Mouse (Mus musculus): Measurements from ENCODE around the gene Elovl5.

The Elovl5 gene

DNA sequence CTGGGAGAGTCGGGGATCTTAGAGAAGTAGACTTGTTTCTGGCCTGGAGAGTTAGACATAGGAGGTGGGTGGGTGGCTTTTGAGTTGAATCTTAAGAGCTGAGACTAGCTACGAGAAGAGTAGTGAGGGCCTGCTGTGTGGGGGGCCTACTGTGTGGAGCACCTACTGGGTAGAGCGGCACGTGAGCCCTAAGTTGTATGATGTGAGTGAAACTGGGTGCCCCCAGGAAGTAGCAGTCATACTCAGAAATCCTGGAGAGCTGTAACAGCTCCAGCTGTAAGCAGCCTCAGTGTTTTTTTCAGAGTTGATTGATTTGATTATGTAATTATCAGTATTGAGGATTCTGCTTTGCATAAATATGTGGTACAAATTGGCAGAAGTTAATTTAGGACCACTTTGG is 11.6 kb downstream of the Elovl5 start:
- DNase-seq (ENCODE audit: low read depth), result no peak

- no peak for DNase-seq (ENCODE audit: low read depth)
These were observed 12.1 kb downstream of the Elovl5 start for GRCm38 (mm10) chr9:77929296-77929695.

DNA sequence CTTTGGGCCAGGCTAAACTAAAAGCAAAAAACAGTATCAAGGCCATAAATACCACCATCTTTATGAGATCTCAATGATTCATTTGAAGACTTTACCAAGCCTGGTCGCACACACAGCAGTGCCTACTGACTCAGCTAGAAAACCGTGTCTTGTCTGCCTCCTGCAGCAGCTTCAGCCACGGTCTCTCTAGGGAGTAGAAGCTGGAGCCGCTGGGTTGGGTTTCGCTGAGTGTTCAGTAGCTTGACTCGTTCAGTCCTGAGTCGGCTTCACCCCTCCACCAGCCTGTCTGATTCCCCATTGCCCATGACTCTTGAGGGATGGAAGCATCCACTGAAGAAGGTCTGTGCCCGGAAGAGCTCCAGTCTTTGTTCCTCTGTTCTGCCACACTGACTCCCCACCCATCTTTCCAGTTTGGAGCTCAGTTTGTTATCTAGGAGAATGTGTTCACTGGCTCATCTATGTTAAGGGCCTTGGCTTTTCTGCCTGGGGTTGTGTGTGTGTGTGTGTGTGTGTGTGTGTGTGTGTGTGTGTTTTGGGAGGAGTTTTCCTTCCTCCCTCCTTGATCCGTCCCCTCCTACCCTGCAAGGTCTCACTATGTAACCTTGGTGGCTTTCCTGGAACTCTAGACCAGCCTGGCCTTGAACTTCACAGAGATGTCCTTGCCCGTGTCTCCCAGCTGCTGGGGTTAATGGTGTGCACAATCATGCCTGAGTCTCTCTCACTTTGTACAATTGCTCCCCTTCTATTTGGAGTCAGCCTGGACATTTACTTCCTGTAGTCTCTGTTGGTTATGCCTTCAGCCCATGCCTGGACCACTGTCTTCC is 13.1 kb downstream of the Elovl5 start:
- peak; percentile 37 for DNase-seq (ENCODE audit: low read depth)

- peak; percentile 75 for DNase-seq (ENCODE audit: low read depth)
These were observed 13.7 kb downstream of the Elovl5 start for GRCm38 (mm10) chr9:77930860-77931184.

DNA sequence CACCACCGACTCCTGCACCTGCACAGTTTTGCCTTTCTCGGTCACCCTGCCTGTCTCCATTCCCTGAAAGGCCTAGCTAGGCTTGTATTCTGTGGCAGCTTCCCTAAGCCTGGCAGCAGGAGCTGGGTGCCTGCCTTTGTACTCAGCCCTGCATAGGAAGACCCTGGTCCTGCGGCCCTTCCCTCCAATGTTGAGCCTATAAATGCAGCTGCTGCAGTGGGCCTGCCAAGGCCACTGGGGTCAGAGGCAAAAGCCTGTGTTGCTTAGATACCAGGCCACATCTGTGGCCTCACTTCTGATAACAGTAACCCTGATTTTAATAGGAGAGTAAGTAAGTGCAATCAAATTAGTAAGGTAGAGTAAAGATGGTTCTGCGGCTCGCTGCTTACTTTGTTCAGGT is 14.6 kb downstream of the Elovl5 start:
- DNase-seq (ENCODE audit: low read depth), result no peak

DNA sequence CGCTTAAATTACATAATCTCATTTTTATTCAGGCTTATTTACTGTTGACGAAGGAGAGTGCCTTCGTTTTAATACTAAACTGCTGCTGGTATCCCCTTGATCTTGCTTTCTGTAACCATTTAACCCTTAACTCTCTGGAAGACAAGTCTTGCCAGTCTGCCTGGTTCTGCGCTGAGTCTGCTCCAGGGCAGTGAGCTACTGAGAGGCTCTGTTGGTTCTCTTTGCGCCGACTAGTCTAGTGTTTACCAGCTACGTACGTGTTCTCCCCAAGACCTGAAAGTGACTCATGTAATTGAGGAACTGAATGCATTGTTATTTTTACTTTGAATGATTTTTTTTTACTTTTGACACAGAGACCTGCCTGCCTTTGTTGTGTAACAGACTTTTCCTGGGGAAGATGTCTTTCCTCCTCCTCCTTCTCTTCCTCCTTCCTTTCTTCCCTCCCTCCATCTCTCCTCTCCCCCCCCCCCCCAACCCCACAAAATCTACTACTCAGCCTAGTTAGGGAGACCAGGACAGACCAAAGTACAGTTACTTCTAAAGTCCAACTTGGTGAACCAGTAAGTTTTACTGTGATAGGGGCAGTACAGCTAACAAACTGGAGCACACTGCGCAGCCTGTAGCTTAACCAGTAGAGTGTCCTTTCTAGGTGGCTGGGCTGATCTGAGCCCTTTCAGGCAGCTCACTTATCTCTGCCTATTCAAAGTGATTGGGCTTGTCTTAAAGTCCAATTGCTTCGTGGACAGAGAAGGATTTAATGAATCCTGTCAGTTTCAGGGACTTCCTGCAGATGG is 18.9 kb downstream of the Elovl5 start:
- DNase-seq (ENCODE audit: low read depth), result peak; percentile 67

DNA sequence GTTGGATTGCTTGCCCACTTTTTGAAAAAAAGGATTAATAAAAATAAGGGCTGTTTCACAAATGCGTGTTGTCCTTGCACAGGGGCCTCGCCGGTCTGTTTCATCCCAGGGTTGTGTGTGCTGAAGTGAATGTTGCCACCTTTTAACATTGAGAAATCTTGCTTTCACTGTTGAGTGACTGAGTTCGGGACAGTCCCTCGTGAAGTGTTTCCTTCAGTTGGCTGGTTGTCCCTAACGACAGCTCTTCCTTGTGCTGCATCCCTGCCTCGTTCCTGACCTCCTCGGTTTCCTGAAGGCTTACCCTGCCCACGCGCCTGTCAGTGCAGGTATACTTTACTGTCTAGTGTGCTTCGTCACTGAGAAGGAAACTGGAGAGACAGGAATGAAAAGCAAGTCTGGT is 20.7 kb downstream of the Elovl5 start:
- no peak for DNase-seq (ENCODE audit: low read depth)

GRCm38 (mm10) chr9:77938761-77939553 is 21.8 kb downstream of the Elovl5 start:
- no peak for DNase-seq (ENCODE audit: low read depth)

GRCm38 (mm10) chr9:77939554-77939920 is 22.4 kb downstream of the Elovl5 start:
- DNase-seq (ENCODE audit: low read depth), result no peak

- no peak for DNase-seq (ENCODE audit: low read depth)
These were observed 23.9 kb downstream of the Elovl5 start for GRCm38 (mm10) chr9:77941058-77941457.

- no peak for DNase-seq (ENCODE audit: low read depth)
These were observed 24.7 kb downstream of the Elovl5 start for GRCm38 (mm10) chr9:77941836-77942235.

- DNase-seq (ENCODE audit: low read depth), result no peak
These were observed 25.2 kb downstream of the Elovl5 start for GRCm38 (mm10) chr9:77942411-77942810.

DNA sequence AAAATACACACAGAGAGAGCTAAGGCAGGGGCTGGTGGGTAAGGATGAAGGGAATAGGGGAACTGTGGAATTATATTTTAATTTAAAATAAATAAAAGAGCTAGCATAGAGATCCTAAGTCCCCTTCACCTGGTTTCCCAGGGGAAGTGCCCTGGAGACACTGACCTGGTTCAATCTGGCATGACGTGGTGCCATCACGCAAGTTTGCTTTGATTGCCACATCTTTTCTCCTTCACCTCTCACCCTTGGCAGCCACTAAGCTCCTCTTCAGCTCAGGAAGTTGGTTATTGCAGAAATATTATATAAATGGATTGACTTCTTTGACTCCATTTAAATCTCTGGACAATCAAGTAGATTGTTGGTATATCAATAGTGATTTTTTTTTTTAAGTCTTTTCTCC is 26.2 kb downstream of the Elovl5 start:
- DNase-seq (ENCODE audit: low read depth), result no peak

DNA sequence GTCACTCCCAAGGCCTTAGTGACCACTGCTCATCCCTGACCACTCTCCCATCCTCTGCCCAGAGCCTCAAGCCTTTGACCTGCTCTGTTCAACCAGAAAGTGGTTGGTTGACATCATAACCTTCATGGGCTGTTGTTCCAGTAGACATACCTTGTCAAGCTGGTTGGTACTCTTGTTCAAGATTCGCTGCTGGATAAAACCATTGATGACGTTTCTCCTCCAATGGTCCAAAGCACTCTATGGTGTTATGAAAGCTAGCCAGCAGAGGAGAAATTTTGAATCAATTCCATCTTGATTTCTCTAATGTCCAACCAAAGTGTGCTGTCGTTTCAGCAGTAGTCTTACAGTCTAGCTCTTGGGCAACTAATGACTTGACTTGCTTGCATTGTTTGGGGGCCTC is 27.0 kb downstream of the Elovl5 start:
- no peak for DNase-seq (ENCODE audit: low read depth)

- DNase-seq (ENCODE audit: low read depth), result peak; percentile 36
These were observed 28.9 kb downstream of the Elovl5 start for GRCm38 (mm10) chr9:77945792-77946666.

DNA sequence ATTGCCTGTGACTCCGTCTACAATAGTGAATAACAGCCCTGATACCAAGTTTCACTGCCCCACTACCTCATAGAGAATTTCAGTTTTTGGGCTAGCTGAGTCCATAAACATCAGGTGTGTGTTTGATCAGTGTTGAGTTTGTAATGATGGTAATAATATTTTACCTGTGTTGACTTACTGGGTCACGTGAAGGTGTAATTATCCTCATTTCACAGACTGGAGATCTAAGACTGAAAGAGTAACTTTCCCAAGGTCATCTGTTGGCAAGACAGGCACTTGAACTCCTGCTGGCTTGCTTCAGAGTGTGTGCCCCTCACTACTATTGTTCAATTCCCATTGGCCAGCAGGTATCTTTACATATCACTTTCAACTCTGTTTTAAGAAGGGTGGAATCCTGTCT is 31.1 kb downstream of the Elovl5 start:
- DNase-seq (ENCODE audit: low read depth), result no peak

DNA sequence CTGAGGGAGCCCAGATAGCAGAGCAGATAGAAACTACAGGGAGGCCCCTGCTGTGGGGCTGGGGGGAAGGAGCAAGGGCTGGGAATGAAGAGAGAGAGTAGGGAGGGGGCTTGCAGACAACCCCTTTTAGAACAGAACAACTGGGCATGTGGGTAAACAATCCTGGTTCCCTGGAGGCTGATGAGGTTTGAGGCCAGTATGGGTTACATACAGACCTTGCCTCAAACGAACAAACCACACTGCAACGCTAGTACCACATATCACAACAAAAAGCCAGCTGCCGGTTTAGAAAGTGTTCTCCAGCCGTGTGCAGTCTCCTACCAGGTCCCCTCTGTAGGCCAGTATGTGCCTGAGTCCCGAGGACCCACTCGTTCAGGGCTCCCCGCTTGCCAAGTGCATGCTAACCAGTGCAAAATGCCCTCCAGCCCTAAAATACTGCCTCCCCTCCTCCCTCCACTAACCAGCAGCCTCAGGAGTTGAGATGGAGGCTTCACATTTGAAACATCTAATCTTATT is 32.6 kb downstream of the Elovl5 start:
- DNase-seq (ENCODE audit: low read depth), result no peak

DNA sequence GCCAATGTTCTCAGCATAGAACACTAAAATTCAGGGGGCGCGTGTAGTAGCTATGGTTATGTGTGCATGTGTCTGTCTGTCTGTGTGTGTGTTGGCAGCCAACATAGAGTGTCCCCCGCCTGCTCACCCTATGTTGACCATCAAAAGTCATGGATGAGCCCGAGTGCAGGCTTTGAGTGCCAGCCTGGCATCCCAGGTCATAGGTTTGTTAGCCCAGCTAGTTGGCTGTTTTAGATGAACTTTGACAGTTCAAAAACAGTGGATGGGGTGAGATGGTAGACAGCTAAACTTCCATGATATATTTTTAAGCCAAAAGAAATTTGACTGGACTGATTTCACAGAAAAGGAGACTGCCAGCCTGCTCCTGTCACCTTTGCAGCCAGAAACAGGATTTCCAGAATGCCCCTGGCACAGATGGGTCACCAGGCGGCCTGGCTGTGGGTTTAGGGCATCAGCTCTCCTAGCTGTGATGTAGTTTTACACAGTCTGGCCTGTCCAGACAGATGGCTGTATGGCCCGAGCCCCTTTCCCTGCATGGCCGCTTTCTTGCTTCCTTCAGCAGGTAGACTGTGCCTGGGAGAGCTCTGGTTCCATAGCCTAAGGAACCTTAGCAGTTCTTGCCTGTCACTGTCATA is 33.8 kb downstream of the Elovl5 start:
- no peak for DNase-seq (ENCODE audit: low read depth)

DNA sequence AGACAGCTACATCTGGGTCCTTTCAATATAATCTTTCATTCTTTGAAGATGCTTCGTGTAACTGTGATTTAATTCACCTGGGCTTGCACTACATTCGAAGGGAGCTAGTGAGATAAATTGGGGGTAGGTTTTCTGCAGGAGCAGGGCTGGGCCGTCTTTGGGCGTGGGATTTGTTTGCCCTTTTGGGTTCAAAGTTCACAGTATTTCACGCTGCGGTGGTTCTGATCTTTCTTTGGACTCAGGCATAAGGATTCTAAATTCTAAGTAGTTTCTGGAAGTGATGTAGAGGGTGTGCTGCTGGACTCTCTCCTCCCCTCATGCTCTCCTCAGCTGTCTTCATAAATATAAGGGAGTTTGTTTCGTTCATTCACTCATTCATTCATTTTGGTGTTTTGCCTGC is 34.8 kb downstream of the Elovl5 start:
- no peak for DNase-seq (ENCODE audit: low read depth)

GRCm38 (mm10) chr9:77953053-77953452 is 35.9 kb downstream of the Elovl5 start:
- DNase-seq (ENCODE audit: low read depth), result no peak

DNA sequence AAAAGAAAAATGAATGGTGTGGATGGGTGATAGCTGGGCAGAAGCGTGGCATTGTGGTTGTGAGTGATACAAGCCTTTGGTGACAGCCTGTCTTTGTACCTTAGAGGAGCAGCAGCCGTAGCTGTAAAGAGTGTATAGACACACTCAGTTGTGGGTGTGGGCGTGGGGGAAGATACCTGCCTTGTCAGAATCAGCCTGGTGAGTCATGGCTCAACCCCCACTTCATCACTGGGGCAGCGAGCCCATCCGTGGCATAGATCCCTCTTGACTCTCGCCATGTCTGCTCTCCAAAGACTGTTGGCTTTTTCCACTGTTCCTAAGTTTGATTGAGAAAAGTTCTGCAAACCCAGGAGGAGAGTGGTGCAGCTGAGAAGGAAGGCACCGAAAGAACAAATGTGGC is 37.3 kb downstream of the Elovl5 start:
- DNase-seq (ENCODE audit: low read depth), result no peak
